Mouse (Mus musculus) cerebellum, adult 18-20 months (tissue): ENCODE data around the gene Rwdd2b.
A peak's percentile ranks its signal among the peaks of the same experiment; 100 is the strongest.

ENCODE experiments used
- DNase-seq, 2 experiments: peaks; one replicate each; pipeline ENCODE4 v3.0.0; 2021

Gene Rwdd2b

GRCm38 (mm10) chr16:87405001-87405400 is 35.4 kb downstream of the Rwdd2b start:
- no peak for DNase-seq

- peak; percentile 73 to 75 for DNase-seq
Measured at GRCm38 (mm10) chr16:87393813-87394548, 46.4 kb downstream of the Rwdd2b start.

DNA sequence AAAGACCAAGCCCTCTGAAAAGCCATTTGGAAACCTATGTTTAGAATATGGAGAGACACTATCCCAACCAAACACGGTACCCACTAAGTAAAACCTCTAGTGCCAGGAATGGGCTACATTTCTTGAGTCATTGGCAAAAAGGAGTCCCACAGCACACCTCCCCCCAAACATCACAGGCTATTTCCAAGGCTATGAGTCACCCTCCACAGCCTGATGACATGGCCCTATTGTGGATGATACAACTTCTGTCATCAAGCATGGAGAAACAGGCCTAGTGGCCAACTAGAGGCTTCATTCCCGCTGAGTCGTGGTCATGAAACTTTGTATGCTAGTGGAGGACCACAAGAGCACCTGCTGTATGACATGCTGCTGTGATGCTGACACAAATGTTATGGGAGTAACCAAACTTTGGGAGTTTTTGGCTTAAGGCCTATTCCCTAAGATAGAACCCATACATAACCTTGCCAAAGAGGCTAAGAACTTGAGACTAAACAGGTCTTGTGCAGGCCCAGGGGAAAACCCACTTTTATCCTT is 52.9 kb downstream of the Rwdd2b start:
- DNase-seq = no peak

DNA sequence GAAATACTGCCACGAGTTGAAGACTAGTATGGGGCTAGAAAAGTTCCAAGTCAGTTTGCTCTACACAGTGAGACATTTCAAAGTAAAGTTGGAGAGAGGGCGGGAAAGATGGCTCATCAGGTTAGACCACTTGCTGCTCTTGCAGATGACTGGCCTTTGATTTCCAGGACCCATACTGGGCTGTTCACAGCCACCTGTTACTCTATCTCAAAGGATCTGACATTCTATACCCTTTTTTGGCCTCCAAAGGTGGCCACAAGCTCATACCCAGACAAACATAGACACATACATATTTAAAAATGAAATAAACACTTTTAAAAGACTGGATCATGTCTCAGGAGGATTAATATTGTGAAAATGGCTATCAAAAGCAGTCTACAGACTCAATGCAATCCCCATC is 56.0 kb downstream of the Rwdd2b start:
- DNase-seq = no peak
